Mouse (Mus musculus): ENCODE results near the gene Mras.

Mras gene

DNA sequence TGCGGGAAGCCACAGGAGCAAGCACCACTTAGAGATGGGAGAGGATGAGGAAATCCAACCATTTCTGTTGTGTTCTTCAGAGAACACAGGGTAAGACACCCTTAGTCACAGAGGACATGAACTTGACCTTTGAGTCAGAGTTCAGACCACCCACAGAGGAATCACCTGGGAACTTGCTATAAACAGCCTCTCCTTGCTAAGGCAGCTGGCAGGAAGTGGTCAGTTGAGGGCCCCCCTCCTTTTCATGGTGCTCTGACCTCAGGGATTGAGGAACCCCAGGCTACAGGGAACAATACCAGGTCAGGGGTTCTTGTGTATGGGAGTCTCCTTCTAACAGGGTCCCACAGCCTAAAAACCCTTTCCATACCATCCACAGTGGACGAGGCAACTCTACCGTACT, 20.4 kb downstream of the Mras start:
- DNase-seq (ENCODE audit: inconsistent ontology term): no peak

DNA sequence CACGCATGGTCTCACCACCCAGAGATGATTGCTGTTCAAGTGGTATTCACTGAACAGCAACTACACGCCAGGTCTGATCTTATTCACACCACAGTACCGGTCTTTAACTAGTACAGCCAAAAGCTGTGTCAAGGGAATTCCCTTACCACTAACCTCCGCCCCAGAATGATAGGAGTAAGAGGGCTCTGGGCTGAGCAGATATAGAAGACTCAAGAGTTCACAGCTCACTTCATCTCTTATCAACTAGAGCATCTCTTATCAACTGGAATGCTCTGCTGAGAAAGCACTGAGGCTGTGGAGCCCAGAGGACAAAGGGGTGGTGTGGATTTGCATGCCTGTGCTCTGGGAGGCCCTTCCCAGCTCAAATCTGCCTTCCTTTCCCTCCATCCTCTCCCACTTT, 25.4 kb downstream of the Mras start:
- no peak for DNase-seq (ENCODE audit: inconsistent ontology term)

DNA sequence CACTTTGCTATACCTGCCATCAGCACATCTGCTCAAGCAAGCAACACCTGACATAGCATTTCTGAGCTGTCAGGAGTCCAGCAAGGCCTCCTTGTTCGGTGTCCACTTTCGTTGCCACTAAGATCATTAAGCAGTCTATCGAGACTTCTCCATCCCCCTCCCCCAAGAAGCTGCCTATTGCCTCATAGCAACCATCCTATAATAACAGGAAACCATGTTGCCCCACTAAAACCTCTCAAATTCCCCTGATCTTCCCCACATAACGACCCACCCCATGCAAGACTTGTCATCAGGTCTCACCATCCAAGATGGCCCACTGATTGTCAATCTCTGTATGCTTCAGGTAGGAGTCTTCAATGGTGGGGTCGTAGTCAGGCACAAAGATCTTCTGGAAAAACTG, 26.1 kb downstream of the Mras start:
- DNase-seq (ENCODE audit: inconsistent ontology term): no peak

DNA sequence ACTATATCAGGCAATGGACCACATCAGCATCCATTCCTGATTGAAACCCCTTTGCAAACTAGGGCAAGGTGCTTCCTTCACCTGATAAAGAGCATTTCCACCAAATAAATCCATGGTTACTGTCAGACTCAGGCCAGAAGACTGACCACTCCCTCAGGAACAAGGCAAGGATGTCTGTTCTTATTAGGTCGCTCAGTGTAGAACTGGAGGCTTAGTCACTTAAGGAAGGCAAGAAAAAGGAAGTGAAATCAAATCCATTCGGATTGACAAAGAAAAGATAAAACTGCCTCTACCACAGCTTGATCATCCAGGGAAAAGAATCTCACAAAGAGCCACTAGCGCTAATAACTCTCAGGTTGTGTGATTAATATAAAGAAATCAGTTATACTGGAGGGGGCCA, 27.9 kb downstream of the Mras start:
- DNase-seq (ENCODE audit: inconsistent ontology term): no peak

DNA sequence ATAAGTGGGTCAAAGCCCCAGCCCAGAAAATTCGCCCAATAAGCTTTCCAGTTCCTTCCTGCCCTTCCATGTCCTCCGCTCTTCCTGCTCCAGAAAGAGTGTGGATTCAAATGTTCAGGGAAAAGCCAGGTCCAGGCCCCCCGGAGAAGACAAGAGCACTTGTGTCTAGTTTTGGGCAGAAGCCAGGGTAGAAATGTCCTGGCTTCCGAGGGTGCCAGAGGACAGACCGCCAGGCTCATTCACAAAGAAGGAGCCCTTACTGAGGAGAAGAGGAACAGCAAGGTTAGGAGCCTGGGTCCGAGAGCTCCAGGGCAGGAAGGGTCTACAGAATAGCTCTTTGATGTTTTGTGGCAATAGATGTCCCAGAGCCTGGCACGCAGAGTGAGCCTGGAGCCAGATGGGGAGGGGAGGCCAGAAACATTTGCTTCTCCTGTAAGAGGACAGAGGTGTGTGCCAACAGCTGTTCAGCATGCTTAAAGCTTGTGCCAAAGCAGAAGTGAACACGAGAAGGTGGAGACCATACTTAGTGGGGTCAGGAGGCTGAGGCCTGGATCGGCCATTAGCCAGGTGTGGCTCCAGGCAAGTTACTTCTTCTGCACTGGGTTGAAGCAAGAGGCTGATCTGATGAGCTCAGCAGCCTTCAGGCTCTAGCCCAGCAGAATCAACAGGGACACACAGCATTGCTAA, 35.8 kb downstream of the Mras start:
- DNase-seq (ENCODE audit: inconsistent ontology term): peak; percentile 70

DNA sequence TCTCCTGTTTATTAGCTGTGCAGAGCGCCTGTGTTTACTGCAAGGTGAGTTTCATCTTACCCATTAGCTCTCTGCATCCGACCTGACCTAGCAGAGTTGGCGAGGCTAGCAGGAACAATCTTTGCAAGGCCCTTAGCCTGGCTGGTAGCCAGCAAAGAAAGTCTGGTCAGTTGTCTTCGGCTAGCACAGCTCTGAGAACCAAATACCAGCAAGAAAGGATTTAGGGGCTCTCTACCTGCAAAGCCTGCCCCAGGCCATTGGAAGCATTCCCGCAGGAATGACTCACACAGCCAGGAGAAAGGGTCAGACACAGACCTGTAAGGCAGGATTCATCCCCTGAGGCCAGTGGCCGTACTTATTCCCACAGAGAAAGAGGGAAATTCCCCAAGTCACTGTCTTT, 36.4 kb downstream of the Mras start:
- no peak for DNase-seq (ENCODE audit: inconsistent ontology term)

DNA sequence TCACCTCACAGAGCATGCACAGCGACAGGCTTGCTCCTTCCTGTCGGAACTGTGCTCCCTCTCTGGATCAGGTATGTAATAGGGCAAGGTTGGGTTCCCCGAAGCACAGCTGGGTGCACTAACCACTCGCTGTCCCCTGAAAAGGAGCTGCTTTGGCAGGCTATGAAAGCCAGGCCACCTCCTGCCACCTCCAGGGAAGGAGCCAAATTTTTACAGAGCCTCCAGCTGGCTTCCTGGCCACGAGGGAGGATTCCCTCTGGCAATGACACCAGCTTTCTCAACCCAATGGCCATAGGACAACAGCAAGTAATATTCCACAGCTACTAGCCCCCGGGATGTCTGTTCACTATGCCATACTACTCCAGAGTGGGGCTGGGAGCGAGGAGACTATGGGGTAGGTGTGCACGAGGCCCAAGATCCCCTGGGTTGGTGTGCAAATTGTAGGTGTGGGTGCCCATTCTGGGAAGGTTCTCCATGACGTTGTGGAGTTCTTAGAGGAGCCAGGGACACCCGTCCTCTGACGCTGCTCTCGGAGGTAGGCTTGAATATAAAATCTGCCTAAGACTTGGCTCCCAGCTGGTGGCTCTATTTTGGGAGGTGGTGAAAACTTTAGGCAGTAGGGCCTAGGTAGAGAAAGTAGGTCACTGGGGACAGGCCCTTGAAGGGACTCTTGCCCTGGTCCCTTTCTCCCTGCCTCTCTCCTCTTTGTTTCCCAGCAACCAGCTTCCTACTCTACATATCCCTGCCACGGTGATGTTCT, 39.9 kb downstream of the Mras start:
- DNase-seq (ENCODE audit: inconsistent ontology term): no peak

DNA sequence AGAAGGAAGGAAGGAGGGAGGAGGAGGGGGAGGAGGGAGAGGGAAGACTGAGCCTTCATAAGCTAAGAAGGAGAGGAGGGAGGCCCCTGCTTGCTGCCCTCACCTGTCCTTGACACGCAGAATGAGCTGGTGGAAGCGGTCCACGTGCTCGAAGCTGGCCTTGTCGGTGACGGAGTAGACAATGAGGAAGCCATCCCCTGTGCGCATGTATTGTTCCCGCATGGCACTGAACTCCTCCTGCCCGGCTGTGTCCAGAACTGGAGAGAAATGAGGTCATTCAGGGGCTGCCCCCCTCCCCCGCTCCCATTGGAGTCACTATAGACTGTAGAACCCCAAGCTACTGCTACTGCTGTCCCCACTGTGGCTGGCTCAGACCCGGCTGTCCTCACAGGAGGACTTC, 42.8 kb downstream of the Mras start:
- peak; percentile 67 for DNase-seq (ENCODE audit: inconsistent ontology term)

DNA sequence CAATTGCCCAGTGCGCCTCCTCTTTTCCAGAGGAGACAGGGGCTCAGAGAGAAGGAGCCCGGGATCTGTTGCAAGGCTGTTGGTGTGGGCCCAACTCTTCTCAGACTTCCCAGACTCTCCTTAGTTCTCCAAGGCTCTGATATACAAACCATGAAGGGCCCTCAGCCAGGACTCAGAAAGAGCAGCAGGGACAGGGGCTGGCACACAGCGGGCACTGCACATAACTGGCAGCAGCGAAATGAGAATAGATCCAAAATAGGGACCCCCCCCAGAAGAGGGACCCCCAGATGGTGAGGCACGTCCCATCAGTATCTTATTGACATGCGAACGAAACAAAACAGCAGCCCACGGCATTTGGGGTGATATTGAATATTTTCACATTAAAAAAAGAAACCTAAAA, 44.0 kb downstream of the Mras start:
- DNase-seq (ENCODE audit: inconsistent ontology term): no peak

DNA sequence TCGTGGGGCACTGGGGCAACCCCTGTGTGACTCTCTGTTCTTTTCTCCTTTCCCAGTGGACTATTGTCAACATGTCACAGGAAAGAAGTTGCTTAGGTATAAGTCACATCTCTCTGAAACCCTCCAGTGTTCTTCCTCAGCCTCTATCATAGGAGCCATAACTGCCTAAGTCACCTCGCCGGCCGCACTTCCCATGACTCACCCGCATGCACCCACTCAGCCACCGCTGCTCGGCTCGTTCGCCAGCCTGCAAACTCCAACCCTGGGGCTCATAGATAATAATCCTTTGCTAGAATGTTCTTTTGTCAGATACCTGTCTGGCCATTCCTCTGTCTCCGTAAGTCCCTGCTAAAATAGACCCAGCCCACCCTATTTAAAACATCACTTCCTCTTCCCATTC, 45.6 kb downstream of the Mras start:
- DNase-seq (ENCODE audit: inconsistent ontology term): no peak

DNA sequence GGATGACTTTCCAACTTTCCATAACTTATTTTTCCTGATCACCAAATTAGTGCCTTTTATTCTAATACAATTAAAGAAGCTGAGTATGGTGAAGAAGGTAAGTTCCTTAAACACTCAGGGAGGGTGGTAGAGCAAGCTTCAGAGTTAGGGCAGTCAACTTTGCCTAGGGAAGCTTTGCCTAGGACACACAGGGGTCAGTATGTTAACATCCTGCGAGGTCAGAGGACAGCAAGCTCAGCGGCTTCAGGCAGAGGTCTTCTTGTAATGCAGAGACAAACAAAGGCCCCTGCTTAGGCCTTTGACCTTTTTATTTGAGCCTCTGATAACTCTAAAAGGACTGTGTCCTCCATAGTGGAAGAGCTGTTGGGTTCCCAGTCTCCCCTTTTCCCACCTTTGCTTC, 46.5 kb downstream of the Mras start:
- no peak for DNase-seq (ENCODE audit: inconsistent ontology term)

DNA sequence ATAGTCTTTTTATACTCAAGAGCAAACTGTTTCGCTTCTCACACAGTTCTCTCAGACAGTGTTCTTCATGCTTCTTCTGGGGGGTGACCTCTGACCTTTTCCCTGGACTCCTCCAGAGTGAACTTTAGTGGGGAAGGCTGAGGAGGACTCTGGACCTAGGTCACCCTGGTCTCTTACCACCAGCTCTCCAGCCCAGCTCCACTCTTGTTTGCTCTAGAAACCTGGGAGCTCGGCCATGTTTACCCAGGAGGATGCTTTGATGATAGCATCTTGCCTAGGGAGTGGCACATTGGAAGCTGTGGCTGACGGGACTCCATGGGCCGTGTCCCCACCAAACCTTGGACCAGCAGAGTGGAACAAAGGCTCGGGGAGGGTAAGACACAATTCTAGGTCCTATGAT, 47.0 kb downstream of the Mras start:
- DNase-seq (ENCODE audit: inconsistent ontology term): no peak

DNA sequence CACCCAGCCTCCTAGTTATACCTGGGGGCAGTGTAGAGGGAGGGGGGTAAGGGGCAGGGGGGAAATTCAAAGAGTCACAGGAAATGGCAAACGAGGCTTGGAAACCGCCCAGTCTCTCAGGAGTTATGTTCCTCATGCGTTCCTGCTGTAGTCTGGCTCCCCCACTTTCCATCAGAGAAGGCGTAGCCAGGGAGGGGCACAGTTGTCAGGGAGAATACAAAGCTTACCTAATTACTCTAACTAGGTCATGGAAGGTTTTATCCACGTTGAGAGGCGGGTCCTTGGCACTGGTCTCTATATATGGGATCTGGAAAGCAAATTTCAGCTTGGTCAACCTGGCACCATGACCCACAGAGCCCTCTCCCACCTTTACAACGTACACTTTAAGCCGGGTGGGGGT, 47.7 kb downstream of the Mras start:
- DNase-seq (ENCODE audit: inconsistent ontology term): no peak

DNA sequence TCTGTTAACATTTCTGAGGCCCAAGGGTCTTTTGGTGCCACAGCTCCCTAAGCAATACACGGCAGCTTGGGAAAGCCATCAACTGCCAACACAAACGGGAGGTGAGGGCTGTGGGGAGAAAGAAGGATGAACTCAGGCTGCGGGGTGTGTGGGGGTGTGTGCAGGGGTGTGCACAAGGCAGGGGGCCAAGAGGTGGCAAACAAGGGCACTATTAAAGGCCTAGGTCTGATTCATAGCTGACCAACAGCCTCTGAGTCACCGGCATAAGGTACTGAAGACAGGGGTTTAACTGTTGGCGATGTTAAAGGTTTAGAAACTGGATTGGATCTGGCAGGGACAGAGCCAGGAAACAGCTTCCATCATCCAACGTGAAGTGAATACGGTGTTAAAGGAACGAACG, 48.3 kb downstream of the Mras start:
- peak; percentile 78 for DNase-seq (ENCODE audit: inconsistent ontology term)

DNA sequence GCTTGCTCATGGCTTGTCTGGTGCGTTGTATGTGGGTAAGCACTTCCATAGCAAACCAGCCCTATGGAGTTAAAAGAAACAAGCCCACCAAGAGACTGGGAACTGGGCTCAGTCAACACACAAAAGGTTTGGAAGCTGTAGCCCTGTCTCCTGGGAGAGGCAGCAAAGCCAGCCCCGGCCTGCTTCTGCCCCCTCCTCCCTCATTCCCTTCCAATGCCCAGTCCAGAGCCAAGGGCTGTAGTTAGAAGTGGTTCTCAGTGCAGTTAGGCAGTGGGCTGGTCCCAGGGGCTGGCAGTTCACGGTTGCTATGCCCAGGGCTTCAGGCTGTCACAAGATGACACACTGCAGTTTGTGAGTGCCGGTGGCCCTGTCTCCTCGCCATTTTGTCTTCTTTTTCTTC, 49.1 kb downstream of the Mras start:
- DNase-seq (ENCODE audit: inconsistent ontology term): no peak

DNA sequence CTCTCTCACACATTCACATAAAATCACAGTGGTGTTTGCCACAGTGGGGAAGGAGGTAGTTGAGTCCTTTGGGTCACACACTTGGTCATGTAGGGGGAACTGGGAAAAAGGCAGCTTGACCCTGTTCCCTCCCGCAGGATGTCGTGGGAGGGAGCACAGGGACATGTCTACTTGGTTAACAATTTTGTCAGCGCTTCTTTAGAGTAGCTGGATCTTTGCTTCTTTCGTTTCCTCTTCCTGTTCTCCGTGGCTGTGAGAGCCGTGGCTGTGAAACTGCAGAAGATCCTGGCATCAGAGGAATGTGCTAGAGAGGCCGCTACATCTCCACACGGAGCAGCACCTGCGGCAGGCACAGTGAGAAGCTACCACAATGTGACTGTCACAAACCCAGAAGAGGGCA, 54.6 kb downstream of the Mras start:
- no peak for DNase-seq (ENCODE audit: inconsistent ontology term)

DNA sequence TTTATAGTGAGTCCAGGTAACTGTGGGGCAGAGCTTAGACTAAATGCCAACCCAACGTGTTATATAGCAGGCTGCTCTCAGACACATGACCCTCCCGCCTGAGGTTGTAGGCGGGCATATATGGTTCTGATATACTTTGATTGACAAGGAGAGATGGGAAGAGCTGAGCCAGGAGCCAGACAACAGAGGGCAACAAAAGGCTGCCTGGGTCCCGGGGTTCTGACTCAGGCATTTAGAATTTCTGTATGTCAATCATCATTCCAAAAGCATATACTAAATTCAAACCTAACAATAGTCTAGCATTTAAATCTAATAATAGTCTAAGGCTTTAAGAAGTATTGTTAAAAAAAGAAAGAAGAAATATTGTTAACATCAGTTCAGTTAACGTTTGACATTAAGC, 58.0 kb downstream of the Mras start:
- DNase-seq (ENCODE audit: inconsistent ontology term): peak; percentile 55

DNA sequence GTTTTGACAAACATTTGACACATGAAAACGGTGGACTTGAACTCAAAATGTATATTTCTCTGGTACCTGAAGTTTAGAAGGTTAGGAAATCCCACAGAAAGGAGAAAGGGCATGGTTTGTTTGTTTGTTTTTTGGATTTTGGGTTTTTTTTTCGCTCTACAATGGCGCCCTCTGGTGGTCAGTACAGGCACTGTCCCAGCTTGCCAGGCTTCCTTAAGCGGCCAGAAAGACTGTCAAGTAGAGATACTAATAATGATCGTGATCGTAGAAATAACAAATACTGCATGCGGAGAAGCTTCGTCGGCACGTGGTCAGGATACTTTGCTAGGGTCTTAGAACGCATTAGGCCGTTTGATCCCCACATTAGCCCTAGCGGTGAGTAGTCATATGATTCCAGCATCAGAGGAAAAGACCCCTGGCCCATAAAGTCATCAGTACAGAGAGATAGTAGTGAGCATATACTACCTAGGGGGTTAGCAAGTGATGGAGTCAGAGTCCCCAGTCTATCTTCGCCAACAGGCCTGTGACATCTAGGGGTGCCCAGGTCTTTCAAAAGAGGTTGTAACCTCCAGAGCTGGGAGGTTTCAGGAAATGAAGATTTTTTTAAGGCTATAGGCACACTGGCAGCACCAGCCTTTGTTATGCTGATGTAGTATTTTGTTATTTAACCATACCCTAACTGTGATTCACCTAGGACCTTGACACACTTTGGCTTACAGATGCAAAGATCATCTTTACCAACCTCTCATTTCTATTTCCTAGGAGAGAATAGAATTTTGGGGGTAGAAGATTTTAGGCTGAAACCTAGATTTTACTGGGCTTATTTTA, 60.4 kb downstream of the Mras start:
- no peak for DNase-seq (ENCODE audit: inconsistent ontology term)

DNA sequence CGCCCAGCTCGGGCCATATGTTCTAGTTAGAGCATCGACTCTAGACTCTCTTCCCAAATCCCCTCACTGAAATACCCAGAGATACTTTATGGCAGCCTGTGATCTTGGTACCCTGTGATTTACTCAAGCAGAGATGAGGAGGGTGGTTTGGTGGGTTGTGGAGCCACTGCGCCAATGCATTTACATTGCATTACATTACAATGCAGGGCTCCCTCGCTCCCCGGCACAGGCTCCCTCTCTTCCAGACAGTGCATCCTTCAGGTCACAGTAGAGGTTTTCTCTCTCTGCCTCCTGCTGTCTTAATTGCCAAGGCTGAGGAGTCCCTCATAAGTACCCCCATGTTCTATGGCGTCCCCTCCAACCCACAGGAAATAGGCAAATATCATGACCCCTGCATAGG, 68.8 kb downstream of the Mras start:
- DNase-seq (ENCODE audit: inconsistent ontology term): no peak

DNA sequence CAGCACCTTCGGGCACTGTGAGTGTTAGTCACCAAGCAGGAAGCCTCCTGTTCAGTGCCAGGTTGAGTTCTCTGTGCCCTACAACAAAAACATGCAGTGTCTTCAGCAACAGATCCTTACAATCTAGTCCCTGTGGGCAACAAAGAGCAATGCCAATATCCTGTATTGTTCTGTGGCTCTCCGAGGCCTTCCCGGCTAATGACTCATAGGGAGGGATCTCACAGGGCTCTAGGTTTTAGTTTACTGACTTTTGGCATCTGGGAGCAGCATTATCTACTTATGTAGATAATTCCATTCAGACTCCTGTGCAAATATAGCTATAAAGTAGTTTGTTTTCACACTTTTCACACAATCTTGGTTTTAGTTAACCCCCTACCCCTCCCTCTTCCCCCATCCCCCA, 71.3 kb downstream of the Mras start:
- DNase-seq (ENCODE audit: inconsistent ontology term): no peak

DNA sequence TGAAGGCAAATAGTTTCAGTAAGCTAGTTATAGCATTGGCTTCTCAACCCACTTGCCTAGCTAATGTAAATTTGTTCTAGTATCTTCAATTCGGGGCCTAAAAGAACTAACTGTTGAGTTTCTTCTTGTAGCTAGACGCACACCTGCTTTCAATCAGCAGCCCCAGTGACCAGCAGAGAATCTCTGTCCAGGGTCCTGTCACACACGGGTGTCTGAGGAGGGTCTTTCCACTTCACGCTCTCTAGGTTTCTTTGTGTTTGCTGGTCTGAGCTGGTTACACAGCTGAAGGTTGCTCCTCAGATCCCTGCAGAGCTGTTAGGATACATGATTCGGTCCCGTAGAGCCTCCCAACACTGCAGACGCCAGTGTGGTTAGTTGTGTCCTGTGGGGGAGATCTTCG, 74.1 kb downstream of the Mras start:
- DNase-seq (ENCODE audit: inconsistent ontology term): no peak

DNA sequence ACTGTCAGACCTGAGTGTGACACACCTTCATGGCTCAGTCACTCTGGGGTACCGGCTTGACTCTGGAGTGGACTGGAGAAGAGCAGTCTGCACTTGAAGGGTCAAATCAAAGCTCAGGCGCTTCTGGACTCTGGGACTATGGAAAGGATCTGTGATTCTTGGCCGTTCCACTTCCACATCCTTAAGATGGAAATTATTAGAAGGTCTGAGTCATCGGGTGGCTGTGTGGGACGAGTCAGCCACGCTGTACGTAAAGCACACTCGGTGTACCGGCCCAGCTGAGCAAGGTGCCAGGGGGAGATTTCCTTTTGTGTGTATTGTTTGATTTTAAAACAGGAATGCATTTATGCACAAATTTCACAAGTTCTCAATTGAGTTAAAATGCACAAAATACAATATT, 75.2 kb downstream of the Mras start:
- DNase-seq (ENCODE audit: inconsistent ontology term): no peak

DNA sequence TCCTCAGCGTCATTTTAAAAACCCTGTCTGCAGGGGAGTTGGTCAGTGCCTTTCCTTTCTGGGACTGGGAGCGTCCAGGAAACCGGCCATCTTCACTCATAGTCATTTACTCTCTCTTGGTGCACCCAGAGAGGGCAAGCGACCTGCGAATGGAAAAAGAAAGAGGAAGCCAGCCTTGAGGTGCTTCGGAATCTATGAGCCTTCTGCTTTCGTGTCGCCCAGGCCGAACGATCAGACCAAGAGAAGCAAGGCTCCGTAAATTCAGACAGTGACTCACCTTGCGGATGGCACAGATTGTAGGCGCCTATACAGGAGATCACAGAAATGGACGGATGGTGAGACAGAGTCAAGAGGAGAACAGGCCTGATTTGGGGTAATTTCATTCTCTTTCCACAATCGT, 78.2 kb downstream of the Mras start:
- DNase-seq (ENCODE audit: inconsistent ontology term): no peak
